Mouse (Mus musculus) neural tube, embryonic 14.5 days (tissue): Measurements from ENCODE around the gene Lysmd2. TPM values are rescaled to one million over a fixed set of nuclear protein-coding genes. Genes with fewer than 3 reads are reported as not detected.
A peak's percentile ranks its signal among the peaks of the same experiment; 100 is the strongest.

ENCODE experiments used
- ATAC-seq: fragments of 200-750 bp; cut with Nextera tagmentation; 2 replicates; pipeline ENCODE4 v1.8.0; 2017; ENCODE audit warnings: low read depth, mild to moderate bottlenecking, moderate TSS enrichment, moderate library complexity
- H3K27ac ChIP-seq: fragments of 300-500 bp; sonication (generic); 2 replicates; pipeline ENCODE4 v1.5.1; 2014; ENCODE audit warnings: low read depth, mild to moderate bottlenecking, control low read depth, low read length, moderate library complexity, mixed read lengths
- H3K27me3 ChIP-seq: fragments of 300-500 bp; sonication (generic); 2 replicates; pipeline ENCODE4 v1.6.1; 2014; ENCODE audit warnings: low read length; ENCODE audit not compliant: control insufficient read depth, insufficient read depth
- H3K36me3 ChIP-seq: fragments of 300-500 bp; sonication (generic); 2 replicates; pipeline ENCODE4 v1.6.1; 2014; ENCODE audit warnings: low read length, mixed read lengths; ENCODE audit not compliant: control insufficient read depth, insufficient read depth
- H3K4me1 ChIP-seq: fragments of 300-500 bp; sonication (generic); 2 replicates; pipeline ENCODE4 v1.6.1; 2014; ENCODE audit warnings: low read length; ENCODE audit not compliant: control insufficient read depth, insufficient read depth
- H3K4me2 ChIP-seq: fragments of 300-500 bp; sonication (generic); 2 replicates; pipeline ENCODE4 v1.6.1; 2014; ENCODE audit warnings: mild to moderate bottlenecking, low read depth, low read length, control low read depth
- H3K4me3 ChIP-seq: fragments of 300-500 bp; sonication (generic); 2 replicates; pipeline ENCODE4 v1.5.1; 2014; ENCODE audit warnings: low read depth, low read length, control low read depth, mixed read lengths
- H3K9ac ChIP-seq: fragments of 300-500 bp; sonication (generic); replicated peaks from 2 replicates; pipeline ENCODE4 v1.6.1; 2014; ENCODE audit warnings: low read depth, mild to moderate bottlenecking, control low read depth, low read length, mixed read lengths
- H3K9me3 ChIP-seq: fragments of 300-500 bp; sonication (generic); 2 replicates; pipeline ENCODE4 v1.6.1; 2016; ENCODE audit warnings: low read length; ENCODE audit not compliant: control insufficient read depth
- WGBS: fragments of 180-500 bp; shearing (Covaris S2); extraction: QIAGEN DNeasy Blood & Tissue Kit; methylation state at CpG from one replicate; pipeline ENCODE4 v1.1.7; 2014; 5-methylcytosine and 5-hydroxymethylcytosine counted together
- polyA plus RNA-seq: library from polyadenylated mRNA; unstranded; fragments of >200 nt; fragmentation: Nextera tagmentation; extraction: Ambion mirVana; gene quantifications from 2 replicates; pipeline ENCODE4 v1.2.1, GENCODE M21; 2014

Lysmd2 gene
- 38.0 and 42.0 TPM in 2 replicates for polyA plus RNA-seq

DNA sequence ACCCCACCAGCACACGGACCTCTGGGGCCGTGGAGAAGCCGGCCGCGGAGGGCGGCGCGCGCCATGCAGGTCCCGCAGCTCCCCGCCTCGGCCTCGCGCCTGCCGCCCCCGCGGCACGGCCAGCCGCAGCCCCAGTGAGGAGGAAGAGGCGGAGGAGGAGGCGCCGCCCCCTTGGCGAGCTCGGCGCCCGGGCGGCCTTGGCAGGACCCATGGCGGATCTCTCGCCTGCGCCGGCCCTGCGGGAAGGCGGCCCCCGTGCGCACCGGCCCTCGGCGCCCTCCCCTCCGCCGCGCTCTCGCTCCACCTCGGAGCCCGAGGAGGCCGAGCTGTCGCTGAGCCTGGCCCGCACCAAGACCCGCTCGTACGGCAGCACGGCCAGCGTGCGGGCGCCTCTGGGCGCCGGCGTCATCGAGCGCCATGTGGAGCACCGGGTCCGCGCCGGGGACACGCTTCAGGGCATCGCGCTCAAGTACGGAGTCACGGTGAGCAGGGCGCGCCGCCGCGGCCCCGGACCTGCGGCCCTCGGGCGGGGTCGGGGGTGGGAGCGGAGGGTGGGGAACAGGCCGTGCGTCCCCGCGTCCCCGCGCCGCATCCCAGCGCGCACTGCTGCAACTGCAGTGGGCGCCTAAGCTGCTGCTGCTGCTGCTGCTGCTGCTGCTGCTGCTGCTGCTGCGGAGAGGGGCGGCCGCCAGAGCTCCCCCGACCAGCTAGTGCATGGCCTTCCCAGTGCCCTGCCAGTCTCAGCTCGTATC is at the start of gene Lysmd2:
Lysmd2 (plus strand) TSS at position 186 of the 752 bp plus-strand sequence.
- Histone ChIP-seq H3K27ac (peak within 1 kb of the TSS; percentile 93), H3K9ac (peak within 1 kb of the TSS; percentile 83), H3K4me2 (peak within 1 kb of the TSS; percentile 89), H3K4me1 (peaks cover 3% of the 10 kb centered on the region; the same call in 1 of the 2 replicates), H3K4me3 (peak within 1 kb of the TSS; percentile 57), H3K36me3 (no peaks in the 10 kb centered on the region), H3K27me3 (no peaks in the 10 kb centered on the region; the same call in 1 of the 2 replicates), H3K9me3 (no peaks in the 10 kb centered on the region)
- under 1% methylated on average over 60 of the region's 94 CpGs for WGBS
- peak; percentile 91 for ATAC-seq

DNA sequence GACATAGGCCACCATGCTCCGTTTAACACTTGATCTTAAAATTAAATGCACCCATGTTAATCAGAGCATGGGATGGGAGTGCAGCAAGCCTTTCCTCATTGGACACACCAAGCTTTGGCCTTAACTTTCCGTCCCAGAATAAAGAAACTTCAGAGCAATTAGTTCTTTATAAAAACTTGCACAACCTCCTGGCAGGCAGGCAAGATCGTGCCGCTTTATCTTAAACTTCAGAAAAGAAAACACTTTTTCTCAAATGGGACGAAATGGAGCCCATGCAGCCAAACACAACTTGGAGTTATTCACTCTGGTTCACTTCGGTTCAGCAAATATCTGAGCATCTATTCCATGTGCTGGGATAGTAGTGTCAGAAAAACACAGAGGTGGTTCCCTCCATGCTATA is 46.2 kb upstream of the Lysmd2 start:
- 95% methylated on average over 6 of the region's 6 CpGs for WGBS
- H3K9ac ChIP-seq = no peak overlapping the region
- H3K27ac ChIP-seq = no peak overlapping the region
- H3K4me2 ChIP-seq = no peak overlapping the region
- no peak overlapping the region for H3K4me3 ChIP-seq
- peaks cover 66% of the 10 kb centered on the region for H3K36me3 ChIP-seq
- ATAC-seq = no peak
- no peaks in the 10 kb centered on the region for H3K27me3 ChIP-seq
- no peaks in the 10 kb centered on the region for H3K4me1 ChIP-seq
- no peaks in the 10 kb centered on the region for H3K9me3 ChIP-seq

DNA sequence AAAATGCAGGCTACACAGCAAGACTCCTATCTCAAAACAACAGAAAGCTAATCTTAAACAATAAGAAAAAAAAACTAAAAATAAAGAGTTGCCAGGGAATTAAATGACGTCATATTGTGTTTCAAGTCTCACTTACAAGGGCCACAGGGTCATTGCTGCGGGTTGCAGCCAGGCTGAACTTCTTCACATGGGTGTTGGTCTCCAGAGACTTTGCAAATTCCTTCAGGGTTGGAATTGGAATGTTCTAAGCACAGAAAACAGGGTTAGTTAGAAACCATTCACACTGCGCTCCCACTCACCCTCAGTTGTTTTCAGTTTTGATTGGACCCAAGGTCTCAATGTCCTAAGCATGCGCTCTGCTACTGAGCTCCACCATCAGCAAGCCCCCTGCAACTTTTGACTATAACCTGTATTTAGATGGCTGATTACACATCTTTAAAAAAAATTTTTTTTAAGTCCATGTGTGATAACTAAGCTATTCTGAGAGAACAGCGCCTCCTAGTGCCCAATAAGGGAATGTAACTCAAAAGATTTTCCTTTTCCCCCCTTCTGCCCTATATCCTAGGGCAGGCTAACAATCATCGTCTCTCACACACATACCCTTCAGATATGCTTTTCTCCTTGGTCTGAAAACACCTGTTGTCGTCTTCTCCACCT is 43.7 kb upstream of the Lysmd2 start:
- no peaks in the 10 kb centered on the region for H3K27me3 ChIP-seq
- no peak overlapping the region for H3K4me2 ChIP-seq
- WGBS = 60% methylated on average over 7 of the region's 7 CpGs
- H3K9me3 ChIP-seq = no peaks in the 10 kb centered on the region
- no peaks in the 10 kb centered on the region for H3K4me1 ChIP-seq
- 0 out of 2 replicates have a peak, but pooled peaks have one; percentile 24 for ATAC-seq
- H3K27ac ChIP-seq = no peak overlapping the region
- no peak overlapping the region for H3K4me3 ChIP-seq
- H3K9ac ChIP-seq = no peak overlapping the region
- peaks cover 63% of the 10 kb centered on the region for H3K36me3 ChIP-seq

GRCm38 (mm10) chr9:75589850-75590790 is 35.4 kb upstream of the Lysmd2 start:
- Histone ChIP-seq H3K9me3 (no peaks in the 10 kb centered on the region), H3K4me1 (no peaks in the 10 kb centered on the region), H3K36me3 (peaks cover 85% of the 10 kb centered on the region), H3K9ac (no peak overlapping the region), H3K4me2 (no peak overlapping the region), H3K4me3 (no peak overlapping the region), H3K27me3 (no peaks in the 10 kb centered on the region), H3K27ac (no peak overlapping the region)
- 71% methylated on average over 15 of the region's 15 CpGs for WGBS
- no peak for ATAC-seq

DNA sequence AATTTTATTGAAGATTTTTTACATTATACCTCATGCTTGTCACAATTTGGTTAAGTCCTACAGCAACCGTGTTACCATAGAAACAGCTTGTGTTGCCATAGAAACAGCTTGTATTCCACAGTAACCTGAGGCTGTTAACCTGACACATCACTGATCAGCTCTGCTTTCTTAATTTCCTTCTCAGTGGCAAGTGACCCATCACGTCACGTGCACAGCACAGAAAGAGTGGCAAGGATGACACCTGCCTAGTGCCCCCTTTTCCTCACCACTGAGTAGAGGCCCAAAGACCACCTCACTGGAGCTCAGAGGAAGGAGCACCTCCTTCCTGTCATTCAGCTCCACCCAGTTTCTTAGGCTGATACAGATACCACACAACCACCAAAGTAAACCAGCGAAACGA is 32.1 kb upstream of the Lysmd2 start:
- no peak overlapping the region for H3K9ac ChIP-seq
- H3K4me3 ChIP-seq = no peak overlapping the region
- ATAC-seq = no peak
- 82% methylated on average over 5 of the region's 5 CpGs for WGBS
- no peaks in the 10 kb centered on the region for H3K4me1 ChIP-seq
- H3K4me2 ChIP-seq = no peak overlapping the region
- no peaks in the 10 kb centered on the region for H3K9me3 ChIP-seq
- H3K27me3 ChIP-seq = no peaks in the 10 kb centered on the region
- H3K36me3 ChIP-seq = peaks cover 63% of the 10 kb centered on the region
- no peak overlapping the region for H3K27ac ChIP-seq

- Histone ChIP-seq H3K4me2 (no peak overlapping the region), H3K27ac (no peak overlapping the region), H3K27me3 (no peaks in the 10 kb centered on the region), H3K36me3 (peaks cover 31% of the 10 kb centered on the region), H3K4me3 (no peak overlapping the region), H3K9me3 (no peaks in the 10 kb centered on the region), H3K9ac (no peak overlapping the region), H3K4me1 (peaks cover 15% of the 10 kb centered on the region; the same call in 1 of the 2 replicates)
- ATAC-seq = no peak
- 89% methylated on average over 13 of the region's 13 CpGs for WGBS
Observed at GRCm38 (mm10) chr9:75597036-75597435, 28.5 kb upstream of the Lysmd2 start.

DNA sequence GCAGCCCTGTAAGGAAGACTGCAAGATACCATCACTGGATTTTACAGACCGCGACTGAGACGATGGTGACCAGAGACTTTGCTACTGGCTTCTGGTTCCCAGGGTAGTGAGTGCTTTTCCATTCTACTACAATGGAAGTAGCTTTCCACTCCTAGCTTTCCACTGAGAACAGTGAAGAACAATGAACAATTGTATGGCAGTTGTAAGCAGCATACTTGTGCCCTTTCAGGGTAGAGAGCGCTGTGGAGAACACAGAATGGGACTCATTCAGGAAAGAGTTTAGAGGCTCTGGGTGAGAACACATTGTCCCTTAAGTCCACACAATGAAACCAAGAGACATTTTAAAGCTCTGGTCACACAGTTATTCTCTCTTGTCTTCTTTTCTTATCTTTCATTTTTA is 27.9 kb upstream of the Lysmd2 start:
- H3K4me2 ChIP-seq = no peak overlapping the region
- 70% methylated on average over 4 of the region's 4 CpGs for WGBS
- H3K27ac ChIP-seq = no peak overlapping the region

DNA sequence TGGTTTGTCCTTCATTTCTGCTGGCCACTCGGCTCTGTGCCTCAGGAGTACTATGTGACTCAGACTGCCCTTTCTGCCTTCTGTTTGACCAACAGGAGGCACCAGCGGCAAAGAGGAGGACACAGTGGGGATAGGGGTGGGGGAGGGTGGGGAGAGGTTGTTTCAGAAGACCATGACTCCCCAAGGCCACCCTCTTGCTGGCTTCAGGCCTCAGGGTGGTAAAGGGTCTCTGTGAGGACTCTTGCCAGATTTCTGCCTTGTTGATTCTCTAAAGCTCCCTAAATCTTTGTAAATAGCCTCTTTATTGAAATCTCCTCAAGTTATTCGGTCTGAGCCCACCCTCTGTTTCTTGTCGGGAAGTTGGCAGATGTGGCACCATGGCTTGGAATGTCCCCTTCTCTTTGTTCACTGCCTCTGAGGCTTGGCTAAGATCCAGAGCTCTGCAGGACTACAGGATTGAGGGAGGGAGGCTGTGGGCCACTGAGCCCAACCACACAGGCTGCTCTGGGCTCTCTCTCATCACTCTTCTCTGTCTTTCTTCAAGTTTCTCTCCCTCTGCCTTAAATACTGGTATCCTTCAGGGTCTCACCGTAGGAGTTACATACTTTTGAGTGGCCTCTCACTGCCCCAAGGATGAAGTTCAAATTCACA is 26.2 kb upstream of the Lysmd2 start:
- Histone ChIP-seq H3K9me3 (no peaks in the 10 kb centered on the region), H3K27me3 (no peaks in the 10 kb centered on the region), H3K4me2 (no peak overlapping the region), H3K36me3 (peaks cover 11% of the 10 kb centered on the region), H3K9ac (no peak overlapping the region), H3K4me1 (peaks cover 15% of the 10 kb centered on the region; the same call in 1 of the 2 replicates), H3K4me3 (no peak overlapping the region), H3K27ac (peak overlapping the region; percentile 67; the same call in 1 of the 2 replicates)
- WGBS = 37% methylated on average over 5 of the region's 5 CpGs
- ATAC-seq = peak; percentile 95

More for the DNA sequence above, 27.9 kb upstream of the Lysmd2 start:
- no peaks in the 10 kb centered on the region for H3K27me3 ChIP-seq
- no peak overlapping the region for H3K4me3 ChIP-seq
- no peak for ATAC-seq
- H3K9ac ChIP-seq = no peak overlapping the region
- peaks cover 15% of the 10 kb centered on the region; the same call in 1 of the 2 replicates for H3K4me1 ChIP-seq
- H3K36me3 ChIP-seq = peaks cover 26% of the 10 kb centered on the region
- H3K9me3 ChIP-seq = no peaks in the 10 kb centered on the region
